Mouse (Mus musculus): ENCODE measurements around the gene Dap. TPM values are rescaled to one million over a fixed set of nuclear protein-coding genes. Genes with fewer than 3 reads are reported as not detected.
A peak's percentile ranks its signal among the peaks of the same experiment; 100 is the strongest.

Gene Dap
- 89.0 and 93.3 TPM in 2 replicates for polyA plus RNA-seq (2015; fragmentation: Nextera tagmentation; extraction: Ambion mirVana)

- H3K27me3 ChIP-seq (replicated peaks), result no peaks in the 10 kb centered on the region
- peak within 1 kb of the TSS; percentile 77 for H3K4me3 ChIP-seq (replicated peaks)
- no peaks in the 10 kb centered on the region for H3K36me3 ChIP-seq
- peak within 1 kb of the TSS; percentile 84 for H3K9ac ChIP-seq
- peak within 1 kb of the TSS; percentile 62 for H3K4me2 ChIP-seq (replicated peaks)
- no peaks in the 10 kb centered on the region for H3K9me3 ChIP-seq
- H3K4me1 ChIP-seq (replicated peaks), result peaks cover 11% of the 10 kb centered on the region
- peak within 1 kb of the TSS; percentile 83 for H3K27ac ChIP-seq
- ATAC-seq, result peak; percentile 98
- under 1% methylated on average over 67 of the region's 67 CpGs for WGBS
Measured at GRCm38 (mm10) chr15:31224135-31224761, at the start of gene Dap. Gene Dap, plus strand, starts transcription at chr15:31224314.

GRCm38 (mm10) chr15:31176566-31176965, 47.5 kb upstream of the Dap start:
- 37% methylated on average over 8 of the region's 8 CpGs for WGBS
- Histone ChIP-seq H3K9ac (no peak overlapping the region), H3K4me3 (replicated peaks) (no peak overlapping the region), H3K36me3 (no peaks in the 10 kb centered on the region), H3K27me3 (replicated peaks) (no peaks in the 10 kb centered on the region), H3K4me1 (replicated peaks) (no peaks in the 10 kb centered on the region), H3K9me3 (0 out of 2 replicates have a peak, but pooled peaks cover 2% of the 10 kb centered on the region), H3K4me2 (replicated peaks) (peak overlapping the region; percentile 39), H3K27ac (no peak overlapping the region)
- ATAC-seq, result peak; percentile 25; the same call in 1 of the 2 replicates

GRCm38 (mm10) chr15:31184651-31185443, 39.3 kb upstream of the Dap start:
- no peak overlapping the region for H3K4me3 ChIP-seq (replicated peaks)
- WGBS, result 36% methylated on average over 12 of the region's 12 CpGs
- H3K36me3 ChIP-seq, result no peaks in the 10 kb centered on the region
- no peak overlapping the region for H3K27ac ChIP-seq
- H3K4me2 ChIP-seq (replicated peaks), result 0 out of 2 replicates have a peak overlapping the region, but pooled peaks have one; percentile 9
- H3K27me3 ChIP-seq (replicated peaks), result no peaks in the 10 kb centered on the region
- no peak overlapping the region for H3K9ac ChIP-seq
- peak; percentile 81 for ATAC-seq
- 0 out of 2 replicates have a peak, but pooled peaks cover 4% of the 10 kb centered on the region for H3K4me1 ChIP-seq (replicated peaks)
- no peaks in the 10 kb centered on the region for H3K9me3 ChIP-seq

GRCm38 (mm10) chr15:31185506-31185905, 38.6 kb upstream of the Dap start:
- no peaks in the 10 kb centered on the region for H3K27me3 ChIP-seq (replicated peaks)
- H3K4me2 ChIP-seq (replicated peaks), result no peak overlapping the region
- H3K9ac ChIP-seq, result no peak overlapping the region
- H3K36me3 ChIP-seq, result no peaks in the 10 kb centered on the region
- 0 out of 2 replicates have a peak, but pooled peaks cover 4% of the 10 kb centered on the region for H3K4me1 ChIP-seq (replicated peaks)
- no peak overlapping the region for H3K4me3 ChIP-seq (replicated peaks)
- no peak overlapping the region for H3K27ac ChIP-seq
- 66% methylated on average over 5 of the region's 5 CpGs for WGBS
- no peaks in the 10 kb centered on the region for H3K9me3 ChIP-seq
- ATAC-seq, result peak; percentile 17; the same call in 1 of the 2 replicates

- Histone ChIP-seq H3K4me1 (replicated peaks) (0 out of 2 replicates have a peak, but pooled peaks cover 4% of the 10 kb centered on the region), H3K27me3 (replicated peaks) (no peaks in the 10 kb centered on the region), H3K9ac (no peak overlapping the region), H3K36me3 (no peaks in the 10 kb centered on the region), H3K4me2 (replicated peaks) (no peak overlapping the region), H3K9me3 (no peaks in the 10 kb centered on the region), H3K4me3 (replicated peaks) (no peak overlapping the region), H3K27ac (no peak overlapping the region)
- 72% methylated on average over 6 of the region's 6 CpGs for whole genome bisulfite sequencing
- no peak for ATAC-seq
Measured at GRCm38 (mm10) chr15:31186371-31186901, 37.7 kb upstream of the Dap start.

GRCm38 (mm10) chr15:31192563-31192962, 31.6 kb upstream of the Dap start:
- H3K36me3 ChIP-seq, result no peaks in the 10 kb centered on the region
- no peaks in the 10 kb centered on the region for H3K27me3 ChIP-seq (replicated peaks)
- no peaks in the 10 kb centered on the region for H3K4me1 ChIP-seq (replicated peaks)
- no peak for ATAC-seq
- H3K4me3 ChIP-seq (replicated peaks), result no peak overlapping the region
- H3K4me2 ChIP-seq (replicated peaks), result no peak overlapping the region
- H3K9ac ChIP-seq, result no peak overlapping the region
- H3K9me3 ChIP-seq, result no peaks in the 10 kb centered on the region
- 100% methylated on average over 1 of the region's 1 CpGs for WGBS
- no peak overlapping the region for H3K27ac ChIP-seq

DNA sequence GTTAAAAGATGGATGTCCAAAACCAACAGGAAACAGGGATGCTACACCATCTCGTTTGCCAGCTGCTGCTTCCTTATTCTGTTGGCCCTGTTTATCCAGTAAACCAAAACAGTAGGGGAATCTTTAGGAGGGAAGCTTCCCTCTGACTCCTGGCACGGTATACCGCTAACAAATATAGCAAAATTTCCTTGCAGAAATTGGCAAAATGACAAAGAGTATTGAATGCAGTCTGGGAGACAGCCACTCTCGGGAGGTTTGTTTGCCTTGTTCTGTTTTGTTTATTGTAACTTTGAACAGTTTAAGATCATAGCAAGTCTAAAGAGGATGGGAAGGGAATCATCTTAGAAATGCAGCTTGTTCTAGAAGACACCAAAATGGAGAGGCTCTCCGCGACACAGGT, 28.3 kb upstream of the Dap start:
- 62% methylated on average over 6 of the region's 6 CpGs for WGBS

GRCm38 (mm10) chr15:31207346-31208093, 16.6 kb upstream of the Dap start:
- Histone ChIP-seq H3K9ac (no peak overlapping the region), H3K27me3 (replicated peaks) (no peaks in the 10 kb centered on the region), H3K36me3 (no peaks in the 10 kb centered on the region), H3K4me2 (replicated peaks) (no peak overlapping the region), H3K4me1 (replicated peaks) (no peaks in the 10 kb centered on the region), H3K27ac (no peak overlapping the region), H3K4me3 (replicated peaks) (no peak overlapping the region), H3K9me3 (no peaks in the 10 kb centered on the region)
- ATAC-seq, result no peak
- WGBS, result 84% methylated on average over 9 of the region's 9 CpGs

More for the DNA sequence above, 28.3 kb upstream of the Dap start:
- no peak overlapping the region for H3K4me3 ChIP-seq (replicated peaks)
- no peaks in the 10 kb centered on the region for H3K4me1 ChIP-seq (replicated peaks)
- H3K27me3 ChIP-seq (replicated peaks), result no peaks in the 10 kb centered on the region
- H3K36me3 ChIP-seq, result no peaks in the 10 kb centered on the region
- H3K27ac ChIP-seq, result no peak overlapping the region
- H3K9me3 ChIP-seq, result no peaks in the 10 kb centered on the region
- H3K4me2 ChIP-seq (replicated peaks), result no peak overlapping the region
- no peak overlapping the region for H3K9ac ChIP-seq
- ATAC-seq, result no peak

- Histone ChIP-seq H3K9ac (no peak overlapping the region), H3K27ac (no peak overlapping the region), H3K4me1 (replicated peaks) (no peaks in the 10 kb centered on the region), H3K4me2 (replicated peaks) (no peak overlapping the region), H3K27me3 (replicated peaks) (no peaks in the 10 kb centered on the region), H3K9me3 (no peaks in the 10 kb centered on the region), H3K4me3 (replicated peaks) (no peak overlapping the region), H3K36me3 (no peaks in the 10 kb centered on the region)
- peak; percentile 89 for ATAC-seq
- 55% methylated on average over 7 of the region's 7 CpGs for WGBS
Measured at GRCm38 (mm10) chr15:31211910-31212309, 12.2 kb upstream of the Dap start.

GRCm38 (mm10) chr15:31213619-31214270, 10.4 kb upstream of the Dap start:
- Histone ChIP-seq H3K4me2 (replicated peaks) (no peak overlapping the region), H3K4me3 (replicated peaks) (no peak overlapping the region), H3K4me1 (replicated peaks) (no peaks in the 10 kb centered on the region), H3K27ac (no peak overlapping the region), H3K36me3 (no peaks in the 10 kb centered on the region), H3K9me3 (no peaks in the 10 kb centered on the region), H3K27me3 (replicated peaks) (no peaks in the 10 kb centered on the region), H3K9ac (no peak overlapping the region)
- 93% methylated on average over 3 of the region's 3 CpGs for WGBS
- no peak for ATAC-seq

DNA sequence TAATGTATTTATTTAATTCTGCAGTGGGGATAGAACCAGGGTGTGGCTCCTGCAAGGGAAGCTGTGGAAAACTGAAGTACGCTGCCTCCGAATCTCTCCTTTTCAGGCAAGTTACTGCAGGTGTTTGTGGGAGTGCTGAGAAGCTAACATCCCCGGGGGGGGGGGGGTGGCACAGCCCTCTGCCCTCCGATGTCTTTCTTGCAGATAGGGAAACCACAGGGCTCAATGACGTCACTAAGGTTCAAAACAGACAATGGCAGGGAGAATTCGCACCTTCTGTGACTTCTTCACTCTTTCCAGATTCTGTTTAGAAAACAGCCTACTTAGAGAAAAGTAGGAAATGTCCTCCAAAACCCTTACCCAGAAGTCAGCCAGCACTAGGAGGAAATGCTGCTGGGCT, 1.9 kb upstream of the Dap start:
- ATAC-seq, result no peak
- Histone ChIP-seq H3K27ac (no peak overlapping the region), H3K9me3 (no peaks in the 10 kb centered on the region), H3K9ac (no peak overlapping the region), H3K4me2 (replicated peaks) (no peak overlapping the region), H3K4me3 (replicated peaks) (no peak overlapping the region), H3K36me3 (no peaks in the 10 kb centered on the region), H3K27me3 (replicated peaks) (no peaks in the 10 kb centered on the region), H3K4me1 (replicated peaks) (peaks cover 11% of the 10 kb centered on the region)
- 88% methylated on average over 6 of the region's 6 CpGs for WGBS
